Mouse (Mus musculus) heart, postnatal 36 days (tissue): Measurements from ENCODE around the gene BC049730. TPM values are rescaled to one million over a fixed set of nuclear protein-coding genes. Genes with fewer than 3 reads are reported as not detected.
A peak's percentile ranks its signal among the peaks of the same experiment; 100 is the strongest.
"Not testable (repeated sequence)": the region's sequence is repeated elsewhere in the genome, so short reads cannot be mapped to it uniquely, and the experiment has no call there.

Source experiments
- DNase-seq, 2 experiments: peaks; one replicate each; pipeline ENCODE4 v3.0.0; 2021 to 2022
- intact Hi-C: fragments of 180-260 bp; cut with DNase I; formaldehyde crosslinking; loops from one replicate; pipeline ENCODE4 v1.15.1; 2025
- total RNA-seq, 2 experiments: library from RNA; stranded (reverse); gene quantifications; 2 replicates each; pipeline ENCODE4 v1.2.3; 2021

The BC049730 gene
- not detected for total RNA-seq

DNA sequence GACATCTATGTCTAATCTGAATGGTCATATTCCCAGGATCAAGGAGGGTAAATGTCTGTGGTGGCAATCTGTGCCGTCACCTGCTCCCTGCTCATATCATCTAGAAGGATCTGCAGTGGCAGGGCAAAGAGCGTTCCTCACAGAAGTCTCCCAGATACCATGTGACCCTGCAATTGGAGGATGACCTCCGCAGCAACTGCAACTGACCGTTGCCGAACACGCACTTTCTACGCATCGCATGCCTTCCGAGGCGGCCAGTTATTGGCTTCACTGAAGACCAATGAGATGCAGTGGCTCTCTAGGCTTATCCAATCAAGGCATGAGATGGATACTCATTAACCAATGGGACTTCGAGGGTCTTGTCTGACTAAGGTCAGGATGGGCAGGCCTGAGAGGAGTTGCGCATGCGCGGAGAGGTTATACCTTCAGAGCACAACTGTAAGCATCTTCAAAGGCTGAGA, at the start of gene BC049730:
TSS of gene BC049730 (plus strand) at position 411 of the 461 bp plus-strand sequence.
- DNase-seq, result no peak
- intact Hi-C loops, result no loop called here

DNA sequence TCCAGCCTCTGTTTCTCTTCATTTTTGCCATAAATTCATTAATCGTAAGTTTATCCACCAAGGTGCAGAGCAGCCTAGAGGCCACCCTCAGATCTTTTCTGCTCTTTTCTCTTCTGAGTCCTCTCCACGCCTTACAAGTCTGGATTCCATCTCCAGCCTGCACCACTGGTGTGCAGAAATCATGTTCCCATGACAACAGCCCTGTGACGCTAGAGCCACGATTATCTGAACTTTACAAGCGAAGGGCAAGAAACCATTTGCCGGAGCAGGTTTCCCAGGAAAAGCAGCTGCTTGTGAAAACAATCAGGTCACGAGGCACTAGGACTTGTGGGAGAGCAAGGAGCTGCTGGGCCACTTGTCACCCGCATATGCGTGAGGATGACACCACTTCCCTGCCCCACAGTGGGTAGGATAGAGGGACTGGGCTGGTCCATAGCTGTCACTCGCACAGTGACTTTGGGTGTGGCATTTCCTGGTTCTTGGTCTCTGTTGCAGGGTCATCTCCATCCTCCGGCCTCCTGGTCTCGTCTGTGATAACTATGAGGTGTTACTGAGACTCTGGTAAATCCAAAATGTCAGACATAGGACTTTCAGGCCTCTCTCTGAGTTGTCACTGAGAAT, 49.2 kb upstream of the BC049730 start:
- intact Hi-C loops, result loop anchor here (5.0 kb wide), 1 partner anchor 128 kb away; the partner anchor contains the start of gene Irgq
- DNase-seq, result no peak

DNA sequence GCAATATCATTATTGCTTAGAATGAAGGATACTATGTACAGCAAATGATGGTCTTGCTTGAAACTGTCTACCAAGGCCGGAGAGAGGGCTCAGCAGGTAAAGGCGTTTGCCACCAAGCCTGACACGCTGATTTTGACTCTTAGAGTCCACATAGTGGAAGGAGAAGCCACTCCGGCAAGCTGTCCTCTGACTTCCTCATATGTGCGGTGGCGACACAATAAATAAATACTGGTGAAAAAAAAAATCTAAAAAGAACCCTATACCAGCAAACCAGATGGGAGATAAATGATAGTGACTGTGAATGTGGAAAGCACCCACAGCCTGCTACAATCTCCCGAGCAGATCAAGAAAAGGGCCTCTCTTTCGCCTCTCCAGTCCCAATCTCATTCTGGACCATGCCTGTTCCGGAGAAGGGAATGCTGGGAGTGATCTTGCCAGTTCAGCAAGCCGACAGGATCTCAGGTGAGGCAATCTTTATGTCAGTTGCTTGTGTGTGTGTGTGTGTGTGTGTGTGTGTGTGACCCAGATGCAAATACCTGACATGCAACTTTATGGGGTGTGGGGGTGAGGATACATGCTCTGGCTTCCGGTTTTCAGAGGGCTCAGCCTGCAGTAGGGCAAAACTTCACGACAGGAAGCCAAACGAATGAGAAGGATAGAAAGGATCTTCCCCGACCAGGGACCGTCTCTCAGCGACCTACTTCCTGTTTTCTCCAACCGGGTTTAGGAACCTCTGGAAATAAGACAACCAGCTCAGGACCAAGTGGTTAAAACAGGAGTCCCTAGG, 47.7 kb upstream of the BC049730 start:
- no peak for DNase-seq
- intact Hi-C loops, result loop anchor here (5.0 kb wide), 1 partner anchor 129 kb away; the partner anchor contains the start of gene Irgq

- DNase-seq, result peak; percentile 58 to 77
Observed at GRCm38 (mm10) chr7:24662575-24662974, 46.5 kb upstream of the BC049730 start.

GRCm38 (mm10) chr7:24664301-24664700, 44.7 kb upstream of the BC049730 start:
- intact Hi-C loops, result loop anchor here (5.0 kb wide), 1 partner anchor 132 kb away; the partner anchor contains the start of gene Irgq
- DNase-seq, result no peak

More at GRCm38 (mm10) chr7:24662575-24662974, 46.5 kb upstream of the BC049730 start:
- intact Hi-C loops, result loop anchor here (2.0 to 5.0 kb wide), 3 partner anchors 62 to 188 kb away; partner anchors contain the start of gene Irgq

DNA sequence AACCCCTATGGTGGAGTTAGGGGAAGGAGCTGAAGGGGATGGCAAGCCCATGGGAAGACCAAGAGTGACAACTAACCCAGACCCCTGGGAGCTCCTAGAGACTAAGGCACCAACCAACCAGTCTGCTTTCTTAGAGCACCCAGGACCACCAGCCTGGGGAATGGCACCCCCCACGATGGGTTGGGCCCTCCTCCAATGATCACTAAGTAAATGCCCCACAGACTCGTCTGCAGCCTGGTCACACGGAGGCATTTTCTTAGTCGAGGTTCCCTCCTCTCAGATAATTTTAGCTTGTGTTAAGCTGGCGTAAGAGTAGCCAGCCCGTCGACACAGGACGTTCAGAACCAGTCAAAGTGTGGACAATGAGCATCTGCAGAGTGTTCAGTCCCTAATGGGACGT, 44.1 kb upstream of the BC049730 start:
- intact Hi-C loops, result loop anchor here (5.0 kb wide), 1 partner anchor 133 kb away; the partner anchor contains the start of gene Irgq
- no peak for DNase-seq

DNA sequence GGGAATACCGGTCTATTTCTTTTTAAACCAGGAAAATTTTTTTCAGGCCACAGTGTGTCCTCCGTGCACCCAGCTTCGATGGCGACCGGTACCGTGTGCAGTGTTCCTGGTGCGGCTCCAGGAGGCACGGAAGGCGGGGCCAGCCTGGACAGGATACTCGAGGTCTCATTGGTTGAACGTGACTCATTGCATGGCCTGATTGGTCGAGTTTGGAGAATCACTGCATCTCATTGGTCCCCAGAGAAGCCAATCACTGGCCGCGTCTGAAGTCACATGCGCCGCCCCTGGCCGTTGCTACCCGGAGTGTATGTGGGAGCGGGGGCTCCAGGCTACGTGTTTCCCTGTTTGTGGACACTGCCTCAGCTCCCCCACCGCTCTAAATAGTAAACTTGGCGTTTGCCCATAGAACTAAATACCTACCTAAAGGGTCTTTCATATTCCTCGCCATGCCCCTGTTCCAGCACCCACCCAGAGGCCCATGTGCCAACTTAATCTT, 37.0 kb upstream of the BC049730 start:
- DNase-seq, result no peak
- intact Hi-C loops, result loop anchor here (5.0 kb wide), 1 partner anchor 65 kb away; no protein-coding TSS in a partner anchor

- DNase-seq, result no peak
- intact Hi-C loops, result no loop called here
Observed at GRCm38 (mm10) chr7:24676575-24676974, 32.5 kb upstream of the BC049730 start, which contains the start of gene Tex101. Gene Tex101 (minus strand): TSS chr7:24676675.

DNA sequence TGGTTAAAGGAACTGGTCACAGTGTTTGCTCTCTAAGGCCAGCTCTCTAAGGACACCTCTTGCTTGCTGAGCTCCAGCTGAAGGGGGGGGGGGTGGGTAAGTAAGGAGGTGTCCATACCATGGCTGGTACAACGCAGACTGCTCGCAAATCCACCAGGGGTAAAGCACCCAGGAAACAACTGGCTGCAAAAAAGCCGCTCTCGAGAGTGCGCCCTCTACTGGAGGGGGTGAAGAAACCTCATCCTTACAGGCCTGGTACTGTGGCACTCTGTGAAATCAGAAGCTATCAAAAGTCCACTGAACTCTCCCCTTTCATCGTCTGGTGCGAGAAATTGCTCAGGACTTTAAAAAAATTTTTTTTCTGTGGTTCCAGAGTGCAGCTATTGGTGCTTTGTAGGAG, 24.9 kb upstream of the BC049730 start:
- DNase-seq, intact Hi-C loops: not testable (repeated sequence)

DNA sequence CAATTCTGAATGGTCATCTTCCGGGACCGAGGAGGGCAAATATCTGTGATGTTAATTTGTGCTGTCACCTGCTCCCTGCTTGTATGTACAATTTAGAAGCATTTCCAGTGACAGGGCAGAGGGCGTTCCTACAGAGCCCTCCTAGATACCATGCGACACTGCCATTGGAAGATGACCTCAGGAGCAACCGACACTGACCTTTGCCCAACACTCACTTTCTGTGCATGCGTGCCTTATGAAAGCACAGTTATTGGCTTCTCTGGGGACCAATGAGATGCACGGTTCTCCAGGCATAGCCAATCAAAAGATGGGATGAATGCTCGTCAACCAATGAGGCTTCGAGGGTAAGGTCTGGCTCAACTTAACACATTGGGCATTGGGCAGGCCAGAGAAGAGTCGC, 21.5 kb upstream of the BC049730 start:
- intact Hi-C loops, DNase-seq: not testable (repeated sequence)

DNA sequence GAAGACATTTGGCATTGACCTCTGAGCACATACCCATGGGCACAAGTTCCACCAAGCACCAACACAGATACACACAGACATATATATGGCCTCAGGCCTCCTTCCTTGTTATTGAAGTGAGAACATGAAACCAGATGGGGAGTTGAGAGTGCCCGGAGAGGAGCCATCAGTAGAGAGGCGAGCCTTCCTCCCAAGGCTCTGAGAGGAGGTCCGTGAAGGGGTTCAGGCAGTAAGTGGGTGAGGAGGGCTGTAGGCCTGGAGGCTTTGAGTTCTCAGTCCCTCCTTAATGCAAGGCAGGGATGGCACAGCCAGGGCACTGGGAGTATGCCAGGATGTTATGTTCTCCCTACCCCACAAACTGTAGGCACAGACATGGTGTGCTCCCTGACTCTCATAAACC, 16.3 kb upstream of the BC049730 start:
- intact Hi-C loops, result loop anchor here (5.0 kb wide), 1 partner anchor 40 kb away; no protein-coding TSS in a partner anchor
- DNase-seq, result not testable (repeated sequence)

- intact Hi-C loops, result not testable (repeated sequence)
Observed at GRCm38 (mm10) chr7:24697891-24698290, 11.2 kb upstream of the BC049730 start.

DNA sequence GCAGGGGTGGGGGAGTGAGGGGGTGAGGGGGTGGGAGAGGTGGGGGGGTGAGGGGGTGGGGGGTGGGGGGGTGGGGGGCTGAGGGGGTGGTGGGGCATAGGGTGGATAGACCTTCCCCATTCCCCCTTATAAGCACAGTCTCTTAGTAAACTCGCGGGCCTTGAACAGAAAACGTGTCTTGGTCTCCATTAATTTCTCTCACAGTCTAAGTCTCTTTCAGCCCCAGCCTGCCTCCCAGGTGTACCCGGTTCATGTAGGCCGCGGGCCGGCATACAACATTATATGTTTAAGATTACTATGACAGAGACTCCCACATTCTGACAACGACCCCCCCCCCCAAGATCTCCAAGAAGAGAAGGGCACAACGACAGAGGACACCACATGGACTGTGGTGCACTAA, 6.2 kb upstream of the BC049730 start:
- DNase-seq, intact Hi-C loops: not testable (repeated sequence)

More at GRCm38 (mm10) chr7:24697891-24698290, 11.2 kb upstream of the BC049730 start:
- not testable (repeated sequence) for DNase-seq

DNA sequence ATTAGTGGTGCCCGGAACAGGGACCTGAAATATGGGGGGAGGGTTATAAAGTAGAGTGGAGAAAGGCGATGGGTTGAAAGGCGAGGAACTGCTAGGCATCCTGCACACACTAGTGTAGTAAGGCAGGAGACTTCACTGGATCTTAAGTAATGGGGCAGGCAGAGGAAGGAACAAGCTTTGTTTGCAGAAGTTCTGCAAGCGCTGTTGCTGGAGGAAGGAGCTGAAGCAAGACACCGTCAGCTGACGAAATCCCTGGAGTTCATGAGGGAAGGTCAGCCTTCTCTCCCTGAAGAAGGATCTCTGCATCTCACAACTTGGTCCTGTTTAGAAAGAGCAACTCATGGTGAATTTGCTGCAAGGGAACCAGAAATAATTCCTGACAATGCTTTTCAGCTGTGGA, 6.0 kb downstream of the BC049730 start:
- intact Hi-C loops, result no loop called here
- DNase-seq, result no peak

- DNase-seq, intact Hi-C loops: not testable (repeated sequence)
Observed at GRCm38 (mm10) chr7:24726808-24727207, 17.8 kb downstream of the BC049730 start, which contains the start of gene Gm4763. Gene Gm4763 (minus strand): TSS chr7:24726908.

- DNase-seq, result no peak
- intact Hi-C loops, result loop anchor here (5.0 kb wide), 1 partner anchor 64 kb away; no protein-coding TSS in a partner anchor
Observed at GRCm38 (mm10) chr7:24735970-24736670, 27.1 kb downstream of the BC049730 start.

DNA sequence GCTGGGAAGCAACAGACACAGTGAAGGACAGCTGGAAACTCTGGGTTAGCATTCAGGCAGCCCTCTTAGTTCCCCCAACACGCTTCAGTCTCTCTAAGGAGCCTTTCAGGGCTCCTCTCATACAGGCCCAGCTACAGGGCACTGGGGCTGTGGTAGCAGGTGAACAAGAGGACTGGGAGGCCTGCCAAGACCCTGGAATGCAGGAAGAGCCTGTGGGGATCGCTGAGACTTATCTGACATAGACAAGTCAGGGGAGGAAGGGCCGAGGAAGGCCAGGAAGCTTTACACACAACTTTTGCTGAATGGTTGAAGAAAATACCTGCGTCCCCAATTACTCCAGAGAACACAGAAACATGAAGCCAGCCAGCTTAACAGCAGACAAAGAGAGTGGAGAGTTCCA, 41.7 kb downstream of the BC049730 start:
- DNase-seq, result no peak
- intact Hi-C loops, result no loop called here

DNA sequence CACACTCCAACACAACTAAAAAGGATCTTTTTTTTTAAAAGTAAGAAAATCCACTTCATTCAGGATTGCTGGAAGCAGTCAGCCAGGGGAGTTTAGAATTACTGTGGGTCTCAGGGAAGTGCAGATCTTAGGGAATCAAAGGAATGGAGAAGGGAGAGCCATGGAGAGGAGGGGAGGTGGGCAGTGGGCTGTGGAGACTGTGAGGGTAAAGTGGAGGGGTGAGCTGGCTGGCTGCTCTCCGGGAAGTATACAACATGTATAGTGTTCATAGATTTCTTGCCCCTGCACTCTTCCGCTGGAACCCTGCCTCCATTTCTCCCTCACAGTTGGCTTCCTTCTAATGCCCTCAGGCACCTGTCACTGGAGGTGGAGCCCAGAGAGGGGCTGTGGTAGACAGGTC, 42.6 kb downstream of the BC049730 start:
- no peak for DNase-seq
- intact Hi-C loops, result no loop called here

DNA sequence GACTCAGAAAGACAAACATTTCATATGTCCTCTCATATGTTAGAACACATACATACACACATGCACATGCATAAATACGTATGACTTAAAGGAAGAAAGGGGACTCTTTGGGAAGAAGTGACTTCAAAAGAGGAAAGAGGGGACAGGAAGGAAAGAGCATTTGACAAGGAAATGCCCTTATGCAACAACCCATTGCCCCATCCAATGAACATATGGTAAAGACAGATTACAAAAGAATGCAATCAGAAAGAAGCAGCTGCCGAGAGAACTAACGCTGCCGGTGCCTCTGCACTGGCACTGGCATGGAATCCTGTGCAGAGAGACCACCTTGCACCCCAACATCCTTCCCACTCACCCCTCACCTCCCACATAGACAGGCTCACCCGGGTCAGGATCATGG, 44.4 kb downstream of the BC049730 start:
- intact Hi-C loops, result no loop called here

GRCm38 (mm10) chr7:24758520-24758919, 49.5 kb downstream of the BC049730 start:
- intact Hi-C loops, result no loop called here
- no peak for DNase-seq

More for the DNA sequence above, 44.4 kb downstream of the BC049730 start:
- DNase-seq, result no peak
